Mouse (Mus musculus) neural tube, embryonic 11.5 days (tissue): ENCODE measurements around the gene Olfr444. TPM values are rescaled to one million over a fixed set of nuclear protein-coding genes. Genes with fewer than 3 reads are reported as not detected.

ENCODE experiments used
- ATAC-seq: fragments of 200-750 bp; cut with Nextera tagmentation; 2 replicates; pipeline ENCODE4 v1.8.0; 2017; ENCODE audit warnings: moderate number of reproducible peaks, mild to moderate bottlenecking, moderate TSS enrichment, moderate library complexity; ENCODE audit not compliant: insufficient read depth, low FRiP score, low TSS enrichment
- DNase-seq: peaks from one replicate; pipeline ENCODE4 v3.0.0-alpha.2; 2015; ENCODE audit warnings: low spot score
- H3K27ac ChIP-seq: fragments of 300-500 bp; sonication (generic); 2 replicates; pipeline ENCODE4 v1.5.1; 2014; ENCODE audit warnings: low read depth, mild to moderate bottlenecking, low read length
- H3K27me3 ChIP-seq: fragments of 300-500 bp; sonication (generic); 2 replicates; pipeline ENCODE4 v1.6.1; 2014; ENCODE audit warnings: mild to moderate bottlenecking, low read length, mixed read lengths; ENCODE audit not compliant: control insufficient read depth, insufficient read depth
- H3K36me3 ChIP-seq: fragments of 300-500 bp; sonication (generic); 2 replicates; pipeline ENCODE4 v1.6.1; 2014; ENCODE audit warnings: mild to moderate bottlenecking, low read length, moderate library complexity, mixed read lengths; ENCODE audit not compliant: control insufficient read depth, insufficient read depth
- H3K4me1 ChIP-seq: fragments of 300-500 bp; sonication (generic); 2 replicates; pipeline ENCODE4 v1.6.1; 2014; ENCODE audit warnings: low read length, mixed read lengths; ENCODE audit not compliant: control insufficient read depth, insufficient read depth
- H3K4me2 ChIP-seq: fragments of 300-500 bp; sonication (generic); 2 replicates; pipeline ENCODE4 v1.6.1; 2014; ENCODE audit warnings: low read depth, mild to moderate bottlenecking, moderate library complexity
- H3K4me3 ChIP-seq: fragments of 300-500 bp; sonication (generic); 2 replicates; pipeline ENCODE4 v1.5.1; 2014; ENCODE audit warnings: low read depth, low read length
- H3K9ac ChIP-seq: fragments of 300-500 bp; sonication (generic); 2 replicates; pipeline ENCODE4 v1.6.1; 2014; ENCODE audit warnings: mild to moderate bottlenecking, low read length
- H3K9me3 ChIP-seq: fragments of 300-500 bp; sonication (generic); 2 replicates; pipeline ENCODE4 v1.6.1; 2016; ENCODE audit warnings: low read length; ENCODE audit not compliant: control insufficient read depth
- WGBS: fragments of 180-500 bp; shearing (Covaris S2); extraction: QIAGEN DNeasy Blood & Tissue Kit; methylation state at CpG from one replicate; pipeline ENCODE4 v1.1.7; 2014; 5-methylcytosine and 5-hydroxymethylcytosine counted together
- polyA plus RNA-seq: library from polyadenylated mRNA; unstranded; fragments of >200 nt; fragmentation: Nextera tagmentation; extraction: Ambion mirVana; gene quantifications from 2 replicates; pipeline ENCODE4 v1.2.1, GENCODE M21; 2014

Gene Olfr444
- not detected in 2 replicates for polyA plus RNA-seq

- no peak for DNase-seq
- Histone ChIP-seq H3K27ac (no peak within 1 kb of the TSS), H3K4me1 (no peaks in the 10 kb centered on the region), H3K36me3 (no peaks in the 10 kb centered on the region), H3K4me3 (no peak within 1 kb of the TSS), H3K27me3 (no peaks in the 10 kb centered on the region), H3K9me3 (no peaks in the 10 kb centered on the region), H3K9ac (no peak within 1 kb of the TSS), H3K4me2 (no peak within 1 kb of the TSS)
- WGBS: 80% methylated on average over 1 of the region's 1 CpGs
- ATAC-seq: no peak
Measured at GRCm38 (mm10) chr6:42948767-42949166, at the start of gene Olfr444. Olfr444 (plus strand) TSS chr6:42949067.

- Histone ChIP-seq H3K36me3 (no peaks in the 10 kb centered on the region), H3K4me3 (no peak overlapping the region), H3K9me3 (no peaks in the 10 kb centered on the region), H3K4me1 (no peaks in the 10 kb centered on the region), H3K4me2 (no peak overlapping the region), H3K27ac (no peak overlapping the region), H3K27me3 (no peaks in the 10 kb centered on the region), H3K9ac (no peak overlapping the region)
- DNase-seq (no peak), ATAC-seq (no peak)
- WGBS: 56% methylated on average over 1 of the region's 1 CpGs
Measured at GRCm38 (mm10) chr6:42900345-42900744, 48.5 kb upstream of the Olfr444 start.

- H3K36me3 ChIP-seq: no peaks in the 10 kb centered on the region
- no peak for ATAC-seq
- no peak within 1 kb of the TSS for H3K4me3 ChIP-seq
- no peak within 1 kb of the TSS for H3K27ac ChIP-seq
- H3K9me3 ChIP-seq: no peaks in the 10 kb centered on the region
- no peak for DNase-seq
- H3K9ac ChIP-seq: no peak within 1 kb of the TSS
- no peaks in the 10 kb centered on the region for H3K4me1 ChIP-seq
- no peaks in the 10 kb centered on the region for H3K27me3 ChIP-seq
- H3K4me2 ChIP-seq: no peak within 1 kb of the TSS
Measured at GRCm38 (mm10) chr6:42908578-42908977, 40.3 kb upstream of the Olfr444 start, which contains the start of gene Olfr447. Olfr447 (plus strand) TSS chr6:42908878.

GRCm38 (mm10) chr6:42921077-42921476 lies 27.8 kb upstream of the Olfr444 start, which contains the start of gene Olfr446:
Olfr446 (plus strand) TSS chr6:42921377.
- H3K36me3 ChIP-seq: no peaks in the 10 kb centered on the region
- no peak for ATAC-seq
- H3K27ac ChIP-seq: no peak within 1 kb of the TSS
- DNase-seq: no peak
- 71% methylated on average over 2 of the region's 2 CpGs for WGBS
- no peak within 1 kb of the TSS for H3K4me2 ChIP-seq
- H3K4me3 ChIP-seq: no peak within 1 kb of the TSS
- H3K27me3 ChIP-seq: no peaks in the 10 kb centered on the region
- no peak within 1 kb of the TSS for H3K9ac ChIP-seq
- H3K4me1 ChIP-seq: no peaks in the 10 kb centered on the region
- no peaks in the 10 kb centered on the region for H3K9me3 ChIP-seq

GRCm38 (mm10) chr6:42980377-42980776 lies 31.5 kb downstream of the Olfr444 start:
- Histone ChIP-seq H3K36me3 (no peaks in the 10 kb centered on the region), H3K9ac (no peak overlapping the region), H3K4me1 (no peaks in the 10 kb centered on the region), H3K27me3 (no peaks in the 10 kb centered on the region), H3K4me2 (no peak overlapping the region), H3K9me3 (no peaks in the 10 kb centered on the region), H3K27ac (no peak overlapping the region), H3K4me3 (no peak overlapping the region)
- ATAC-seq (no peak), DNase-seq (no peak)

Other genes starting within 250 kb of the Olfr444 start
- 149 and 168 TPM in 2 replicates for gene Tcaf1, start 239.0 kb upstream of the Olfr444 start, polyA plus RNA-seq
- not detected in 2 replicates for gene Olfr453, start 209.7 kb upstream of the Olfr444 start, polyA plus RNA-seq
- not detected in 2 replicates for gene Olfr38, start 192.7 kb upstream of the Olfr444 start, polyA plus RNA-seq
- not detected in 2 replicates for gene Olfr452, start 164.0 kb upstream of the Olfr444 start, polyA plus RNA-seq
- gene Olfr450, start 137.1 kb upstream of the Olfr444 start, polyA plus RNA-seq: not detected in 2 replicates
- not detected in 2 replicates for gene Olfr449, start 114.7 kb upstream of the Olfr444 start, polyA plus RNA-seq
- gene Olfr448, start 58.6 kb upstream of the Olfr444 start, polyA plus RNA-seq: not detected in 2 replicates
- gene Olfr447, start 40.2 kb upstream of the Olfr444 start, polyA plus RNA-seq: not detected in 2 replicates
- not detected in 2 replicates for gene Olfr446, start 27.7 kb upstream of the Olfr444 start, polyA plus RNA-seq
- gene Olfr441, start 157.3 kb downstream of the Olfr444 start, polyA plus RNA-seq: not detected in 2 replicates
- not detected in 2 replicates for gene Olfr237-ps1, start 197.5 kb downstream of the Olfr444 start, polyA plus RNA-seq
- gene Olfr437, start 214.2 kb downstream of the Olfr444 start, polyA plus RNA-seq: not detected in 2 replicates
- not detected in 2 replicates for gene Olfr13, start 223.1 kb downstream of the Olfr444 start, polyA plus RNA-seq
- not detected in 2 replicates for gene Olfr435, start 248.1 kb downstream of the Olfr444 start, polyA plus RNA-seq